Mouse (Mus musculus): ENCODE measurements around the gene Tmem265. TPM values are rescaled to one million over a fixed set of nuclear protein-coding genes. Genes with fewer than 3 reads are reported as not detected.

Gene Tmem265
- total RNA-seq, 1 experiment from 2014 or later = 0.65 TPM

GRCm38 (mm10) chr7:127614891-127615843, 54.0 kb downstream of the Tmem265 start, which contains the start of gene Zfp629:
Gene Zfp629, minus strand, starts transcription at chr7:127615797.
- peak; percentile 44 to 61 for ATAC-seq (replicated peaks in 1 of 2; ENCODE audit: insufficient read depth in 1 of 2, low FRiP score in 2 of 2, low TSS enrichment in 1 of 2, low read depth in 1 of 2, poor library complexity in 2 of 2, severe bottlenecking in 2 of 2)

GRCm38 (mm10) chr7:127616336-127616735, 55.1 kb downstream of the Tmem265 start:
- ATAC-seq (replicated peaks in 1 of 2; ENCODE audit: insufficient read depth in 1 of 2, low FRiP score in 2 of 2, low TSS enrichment in 1 of 2, low read depth in 1 of 2, poor library complexity in 2 of 2, severe bottlenecking in 2 of 2) = no peak

Other genes starting within 250 kb of the Tmem265 start
- gene Zfp768, start 215.8 kb upstream of the Tmem265 start, total RNA-seq (2017) = 9.1 and 11.1 TPM in 2 replicates
- 6.8 TPM in 2 replicates for gene Zfp747, start 185.3 kb upstream of the Tmem265 start, total RNA-seq (2017)
- gene 9130019O22Rik, start 174.2 kb upstream of the Tmem265 start, total RNA-seq (2017) = 7.4 and 7.8 TPM in 2 replicates
- 7.4 and 8.1 TPM in 2 replicates for gene E430018J23Rik, start 167.8 kb upstream of the Tmem265 start, total RNA-seq (2017)
- 13.1 and 13.9 TPM in 2 replicates for gene Zfp764, start 154.6 kb upstream of the Tmem265 start, total RNA-seq (2017)
- gene Zfp688, start 139.3 kb upstream of the Tmem265 start, total RNA-seq (2017) = 3.7 and 11.5 TPM in 2 replicates
- 3.1 and 4.3 TPM in 2 replicates for gene Zfp689, start 112.2 kb upstream of the Tmem265 start, total RNA-seq (2017)
- 23.6 and 29.6 TPM in 2 replicates for gene Prr14, start 101.8 kb upstream of the Tmem265 start, total RNA-seq (2017)
- gene Fbrs, start 82.2 kb upstream of the Tmem265 start, total RNA-seq (2017) = 15.2 and 27.3 TPM in 2 replicates
- gene Srcap, start 49.4 kb upstream of the Tmem265 start, total RNA-seq (2017) = 24.2 and 38.4 TPM in 2 replicates
- gene Gm42715, start 41.8 kb upstream of the Tmem265 start, total RNA-seq (2017) = 8.9 and 9.1 TPM in 2 replicates
- gene Phkg2, start 11.9 kb downstream of the Tmem265 start, total RNA-seq (2017) = 35.7 and 51.0 TPM in 2 replicates
- 3.6 and 8.4 TPM in 2 replicates for gene Ccdc189, start 27.2 kb downstream of the Tmem265 start, total RNA-seq (2017)
- 52.4 and 54.8 TPM in 2 replicates for gene Rnf40, start 27.4 kb downstream of the Tmem265 start, total RNA-seq (2017)
- 16.1 and 16.8 TPM in 2 replicates for gene Zfp629, start 54.4 kb downstream of the Tmem265 start, total RNA-seq (2017)
- 60.5 and 72.0 TPM in 2 replicates for gene Bcl7c, start 147.5 kb downstream of the Tmem265 start, total RNA-seq (2017)
- gene Ctf1, start 151.3 kb downstream of the Tmem265 start, total RNA-seq (2017) = 1.3 and 7.7 TPM in 2 replicates
- gene Ctf2, start 170.8 kb downstream of the Tmem265 start, total RNA-seq (2017) = not detected in 2 replicates
- 15.1 and 18.5 TPM in 2 replicates for gene Fbxl19, start 183.2 kb downstream of the Tmem265 start, total RNA-seq (2017)
- gene Orai3, start 208.4 kb downstream of the Tmem265 start, total RNA-seq (2017) = 25.3 and 34.4 TPM in 2 replicates
- 12.4 and 15.2 TPM in 2 replicates for gene Setd1a, start 215.3 kb downstream of the Tmem265 start, total RNA-seq (2017)
- gene Gm49388, start 224.2 kb downstream of the Tmem265 start, total RNA-seq (2017) = not detected in 2 replicates
- 30.2 and 35.6 TPM in 2 replicates for gene Hsd3b7, start 239.2 kb downstream of the Tmem265 start, total RNA-seq (2017)